ENCODE assay signal across 10 mouse cellular contexts in genomic region chr17:22799707-22800106, GRCm38 (mm10).
DNase-seq lines count a peak whose midpoint lies in the region; ATAC-seq and TF ChIP-seq lines count a peak whose summit lies in the region.
"Had no signal": no experiment of that assay in that cellular context is flagged by ENCODE, and none has a peak within 500 bp of the region (broad histone marks: within the 10 kb centered on the region; RNA-seq: fewer than 3 reads in every experiment).

No protein-coding gene starts in this region.

- H3K9ac ChIP-seq in intestine, postnatal 0 days (ENCODE audit: low read depth, low read length) = no peak overlapping the region
- H3K9ac ChIP-seq in intestine, embryonic 16.5 days (ENCODE audit: low read depth, low read length) = no peak overlapping the region
- H3K9ac ChIP-seq in forebrain, embryonic 14.5 days (ENCODE audit: low read length) = no peak overlapping the region
- H3K9ac ChIP-seq: hindbrain, embryonic 12.5 days had no signal

- peak; percentile 41 for TF ChIP-seq CTCF in intestine, postnatal 0 days (IDR thresholded peaks at IDR 0.05; ENCODE audit: low read depth)
- TF ChIP-seq CTCF in thymus, adult 2 months (IDR thresholded peaks at IDR 0.05; ENCODE audit: borderline replicate concordance, control insufficient read depth, extremely low read depth, insufficient read depth, low read length, poor library complexity) = no peak

- ATAC-seq in intestine, postnatal 0 days = no peak
- no peak for ATAC-seq in intestine, embryonic 16.5 days
- ATAC-seq in forebrain, embryonic 14.5 days = no peak

- H3K36me3 ChIP-seq in intestine, postnatal 0 days (ENCODE audit: control insufficient read depth, insufficient read depth) = no peaks in the 10 kb centered on the region
- no peaks in the 10 kb centered on the region for H3K36me3 ChIP-seq in intestine, embryonic 16.5 days (ENCODE audit: control insufficient read depth, insufficient read depth, low read length)
- H3K36me3 ChIP-seq in thymus, adult 2 months (ENCODE audit: control insufficient read depth, insufficient read depth, low read length) = no peaks in the 10 kb centered on the region
- no peaks in the 10 kb centered on the region; the same call in 1 of the 2 replicates for H3K36me3 ChIP-seq in forebrain, embryonic 14.5 days (ENCODE audit: control insufficient read depth, insufficient read depth, low read length)

- H3K27me3 ChIP-seq in intestine, postnatal 0 days (replicated peaks; ENCODE audit: control insufficient read depth, insufficient read depth, low read length) = no peaks in the 10 kb centered on the region
- no peaks in the 10 kb centered on the region for H3K27me3 ChIP-seq in intestine, embryonic 16.5 days (replicated peaks; ENCODE audit: control insufficient read depth, insufficient read depth, low read length)
- H3K27me3 ChIP-seq in thymus, adult 2 months (ENCODE audit: control insufficient read depth, insufficient read depth, low read length) = no peaks in the 10 kb centered on the region
- no peaks in the 10 kb centered on the region for H3K27me3 ChIP-seq in forebrain, embryonic 14.5 days (replicated peaks; ENCODE audit: control insufficient read depth, insufficient read depth, low read length)
- H3K27me3 ChIP-seq: hindbrain, embryonic 12.5 days had no signal

- no peaks in the 10 kb centered on the region for H3K4me1 ChIP-seq in intestine, postnatal 0 days (replicated peaks; ENCODE audit: control insufficient read depth, insufficient read depth, low read length)
- no peaks in the 10 kb centered on the region for H3K4me1 ChIP-seq in intestine, embryonic 16.5 days (ENCODE audit: control insufficient read depth, insufficient read depth, low read length)
- H3K4me1 ChIP-seq in thymus, adult 2 months (replicated peaks; ENCODE audit: control insufficient read depth, insufficient read depth, low read length) = no peaks in the 10 kb centered on the region
- no peaks in the 10 kb centered on the region for H3K4me1 ChIP-seq in forebrain, embryonic 14.5 days (ENCODE audit: control insufficient read depth, insufficient read depth, low read length)
- H3K4me1 ChIP-seq: hindbrain, embryonic 12.5 days had no signal

- no peak overlapping the region for H3K4me2 ChIP-seq in intestine, postnatal 0 days (replicated peaks; ENCODE audit: low read depth)
- H3K4me2 ChIP-seq in intestine, embryonic 16.5 days (ENCODE audit: low read depth, low read length) = no peak overlapping the region
- H3K4me2 ChIP-seq in forebrain, embryonic 14.5 days (ENCODE audit: low read length) = no peak overlapping the region
- H3K4me2 ChIP-seq: hindbrain, embryonic 12.5 days had no signal

- TF ChIP-seq POLR2A in thymus, adult 2 months (IDR thresholded peaks at IDR 0.05; ENCODE audit: control insufficient read depth, extremely low read depth, insufficient read depth, low read length, poor library complexity) = no peak

- WGBS in intestine, postnatal 0 days = 61% methylated on average over 2 of the region's 2 CpGs
- 67% methylated on average over 2 of the region's 2 CpGs for WGBS in intestine, embryonic 16.5 days
- WGBS in thymus, adult 2 months = 74% methylated on average over 2 of the region's 2 CpGs
- 63% methylated on average over 2 of the region's 2 CpGs for WGBS in forebrain, embryonic 14.5 days

- no peaks in the 10 kb centered on the region for H3K9me3 ChIP-seq in intestine, postnatal 0 days (ENCODE audit: control insufficient read depth)
- no peaks in the 10 kb centered on the region for H3K9me3 ChIP-seq in intestine, embryonic 16.5 days (ENCODE audit: control insufficient read depth, low read length)
- H3K9me3 ChIP-seq in forebrain, embryonic 14.5 days (replicated peaks; ENCODE audit: control insufficient read depth, low read length) = peaks cover 18% of the 10 kb centered on the region; the same call in 1 of the 2 replicates

- H3K4me3 ChIP-seq in intestine, postnatal 0 days (ENCODE audit: low read depth, low read length) = no peak overlapping the region
- H3K4me3 ChIP-seq in intestine, embryonic 16.5 days (ENCODE audit: low read length) = no peak overlapping the region
- H3K4me3 ChIP-seq in thymus, adult 2 months (ENCODE audit: control insufficient read depth, insufficient read depth, low read length) = no peak overlapping the region
- no peak overlapping the region for H3K4me3 ChIP-seq in forebrain, embryonic 14.5 days (ENCODE audit: low read depth, low read length)
- H3K4me3 ChIP-seq: hindbrain, embryonic 12.5 days had no signal

- no peak overlapping the region for H3K27ac ChIP-seq in intestine, postnatal 0 days (ENCODE audit: low read depth, low read length)
- no peak overlapping the region for H3K27ac ChIP-seq in intestine, embryonic 16.5 days (ENCODE audit: low read length)
- H3K27ac ChIP-seq in thymus, adult 2 months (ENCODE audit: control insufficient read depth, insufficient read depth, low read length) = no peak overlapping the region
- no peak overlapping the region for H3K27ac ChIP-seq in forebrain, embryonic 14.5 days (ENCODE audit: low read depth, low read length)
- H3K27ac ChIP-seq: hindbrain, embryonic 12.5 days; macrophage had no signal

- DNase-seq in thymus, adult 2 months = peak; percentile 18
- DNase-seq in thymus, adult 18-20 months = no peak
- peak; percentile 3 for DNase-seq in embryo, embryonic 10.5 days (ENCODE audit: low spot score)
- no peak for DNase-seq in cerebellum, adult 18-20 months
- DNase-seq in forebrain, embryonic 14.5 days (ENCODE audit: low spot score) = no peak
- DNase-seq in frontal cortex, postnatal 25 days (ENCODE audit: low spot score in 2 of 2) = no peak

Comparison
In these comparisons a context has a peak if more than half of its experiments do, and no peak if none do; other contexts are left out.
1. DNase-seq: peak in thymus, adult 2 months (single experiment) and embryo, embryonic 10.5 days (single experiment); none in thymus, adult 18-20 months (0 of 2), cerebellum, adult 18-20 months (0 of 2), forebrain, embryonic 14.5 days (single experiment) and frontal cortex, postnatal 25 days (0 of 2).